Mouse (Mus musculus) embryonic facial prominence, embryonic 15.5 days (tissue): ENCODE data around the gene Kctd21. TPM values are rescaled to one million over a fixed set of nuclear protein-coding genes. Genes with fewer than 3 reads are reported as not detected.

Source experiments
- ATAC-seq: fragments of 200-750 bp; cut with Nextera tagmentation; 2 replicates; pipeline ENCODE4 v1.8.0; 2017; ENCODE audit warnings: low read depth, moderate TSS enrichment; ENCODE audit not compliant: insufficient number of reproducible peaks, low FRiP score, low TSS enrichment
- H3K27ac ChIP-seq: fragments of 300-500 bp; sonication (generic); replicated peaks from 2 replicates; pipeline ENCODE4 v1.5.1; 2015; ENCODE audit warnings: mild to moderate bottlenecking, inconsistent platforms
- H3K27me3 ChIP-seq: fragments of 300-500 bp; sonication (generic); 2 replicates; pipeline ENCODE4 v1.6.1; 2015; ENCODE audit warnings: inconsistent platforms
- H3K36me3 ChIP-seq: fragments of 300-500 bp; sonication (generic); 2 replicates; pipeline ENCODE4 v1.6.1; 2015; ENCODE audit warnings: mild to moderate bottlenecking, inconsistent platforms
- H3K4me1 ChIP-seq: fragments of 300-500 bp; sonication (generic); 2 replicates; pipeline ENCODE4 v1.6.1; 2015; ENCODE audit warnings: inconsistent platforms
- H3K4me2 ChIP-seq: fragments of 300-500 bp; sonication (generic); replicated peaks from 2 replicates; pipeline ENCODE4 v1.6.1; 2015; ENCODE audit warnings: mild to moderate bottlenecking, inconsistent platforms
- H3K4me3 ChIP-seq: fragments of 300-500 bp; sonication (generic); replicated peaks from 2 replicates; pipeline ENCODE4 v1.5.1; 2015; ENCODE audit warnings: mild to moderate bottlenecking, inconsistent platforms
- H3K9ac ChIP-seq: fragments of 300-500 bp; sonication (generic); 2 replicates; pipeline ENCODE4 v1.6.1; 2015; ENCODE audit warnings: inconsistent platforms
- H3K9me3 ChIP-seq: fragments of 300-500 bp; sonication (generic); replicated peaks from 2 replicates; pipeline ENCODE4 v1.6.1; 2016; ENCODE audit warnings: inconsistent platforms
- WGBS: fragments of 180-500 bp; shearing (Covaris S2); methylation state at CpG from one replicate; pipeline ENCODE4 v1.1.7; 2015; 5-methylcytosine and 5-hydroxymethylcytosine counted together
- polyA plus RNA-seq: library from polyadenylated mRNA; unstranded; fragments of >200 nt; fragmentation: Nextera tagmentation; extraction: Ambion mirVana; gene quantifications from 2 replicates; pipeline ENCODE4 v1.2.1, GENCODE M21; 2015

Gene Kctd21
- polyA plus RNA-seq, 1 experiment from 2014 or later, result 4.8 TPM

DNA sequence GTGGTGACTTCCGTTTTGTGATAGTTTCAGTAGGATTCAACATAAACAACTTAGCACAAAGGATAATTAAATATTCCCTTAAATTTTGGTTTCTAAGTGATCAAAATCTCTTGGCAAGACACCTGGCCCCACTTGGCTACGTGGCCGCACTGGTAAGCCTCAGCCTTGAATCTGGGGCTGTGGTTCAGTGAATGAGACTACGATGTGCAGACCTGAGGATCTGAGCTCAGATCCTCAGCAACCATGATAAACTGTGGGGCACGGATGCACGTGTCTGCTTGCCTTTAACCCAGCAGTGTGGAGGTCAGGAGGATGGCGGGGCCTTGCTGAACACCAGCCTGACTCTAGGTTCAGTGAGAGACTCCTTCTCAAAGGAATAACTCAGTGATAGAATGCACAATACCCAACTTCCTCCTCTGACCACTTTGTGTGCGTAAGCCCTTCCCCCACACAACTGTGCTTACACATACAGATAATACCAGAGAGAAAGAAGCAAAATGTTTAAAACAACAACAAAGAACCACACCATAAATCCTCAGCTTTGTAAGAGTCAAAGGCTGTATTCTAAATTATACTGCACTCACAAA lies 55.5 kb downstream of the Kctd21 start:
- H3K36me3 ChIP-seq, result peaks cover 76% of the 10 kb centered on the region
- WGBS, result 91% methylated on average over 8 of the region's 8 CpGs
- H3K9me3 ChIP-seq, result no peaks in the 10 kb centered on the region

GRCm38 (mm10) chr7:97388541-97388940 lies 56.4 kb downstream of the Kctd21 start:
- Histone ChIP-seq H3K27ac (no peak overlapping the region), H3K4me1 (no peaks in the 10 kb centered on the region), H3K36me3 (peaks cover 67% of the 10 kb centered on the region), H3K4me3 (no peak overlapping the region), H3K9ac (no peak overlapping the region), H3K9me3 (no peaks in the 10 kb centered on the region), H3K4me2 (no peak overlapping the region), H3K27me3 (no peaks in the 10 kb centered on the region)
- 95% methylated on average over 4 of the region's 4 CpGs for WGBS
- ATAC-seq, result no peak

More for the DNA sequence above, 55.5 kb downstream of the Kctd21 start:
- H3K27ac ChIP-seq, result no peak overlapping the region
- H3K4me1 ChIP-seq, result no peaks in the 10 kb centered on the region
- no peak overlapping the region for H3K4me3 ChIP-seq
- no peak overlapping the region for H3K4me2 ChIP-seq
- H3K27me3 ChIP-seq, result no peaks in the 10 kb centered on the region
- ATAC-seq, result no peak
- no peak overlapping the region for H3K9ac ChIP-seq

DNA sequence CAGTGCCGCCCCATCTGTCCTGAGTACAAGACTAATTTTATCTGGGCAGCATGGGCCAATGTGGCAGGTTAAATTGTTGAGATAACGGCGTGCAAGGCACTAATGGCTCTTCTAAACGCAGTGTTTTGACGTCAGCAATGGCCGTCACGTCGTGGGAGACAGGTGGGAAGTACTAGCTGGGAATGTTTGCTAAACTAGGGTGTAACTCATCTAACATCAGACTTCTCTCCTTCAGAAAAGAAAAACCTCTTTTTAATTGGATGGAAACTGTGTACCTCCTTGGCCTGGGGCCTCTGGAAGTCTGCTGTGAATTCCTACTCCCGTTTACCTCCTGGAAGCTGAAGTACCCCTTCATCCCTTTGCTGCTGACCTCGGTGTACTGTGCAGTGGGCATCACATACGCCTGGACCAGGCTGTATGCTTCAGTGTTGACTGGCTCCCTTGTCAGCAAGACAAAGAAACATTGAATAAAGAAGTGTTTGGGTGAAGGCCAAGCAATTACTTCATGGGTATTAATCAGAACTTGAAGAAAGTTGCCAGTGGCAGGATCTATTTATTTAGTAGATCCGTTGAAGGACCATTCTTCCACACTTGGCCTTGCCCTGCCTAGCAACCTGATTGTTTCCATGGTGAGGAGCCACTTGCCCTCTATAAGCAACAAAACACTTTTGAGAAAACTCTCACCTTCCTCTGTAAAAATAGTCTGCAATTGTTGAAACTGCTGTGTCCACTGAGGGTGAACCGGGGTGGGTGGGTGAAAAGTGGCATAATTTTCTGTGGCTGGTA lies 59.4 kb downstream of the Kctd21 start:
- Histone ChIP-seq H3K4me3 (no peak overlapping the region), H3K27ac (no peak overlapping the region), H3K4me2 (no peak overlapping the region), H3K9me3 (no peaks in the 10 kb centered on the region), H3K4me1 (no peaks in the 10 kb centered on the region), H3K27me3 (no peaks in the 10 kb centered on the region), H3K9ac (no peak overlapping the region), H3K36me3 (peaks cover 42% of the 10 kb centered on the region)
- ATAC-seq, result no peak
- WGBS, result 91% methylated on average over 13 of the region's 13 CpGs

DNA sequence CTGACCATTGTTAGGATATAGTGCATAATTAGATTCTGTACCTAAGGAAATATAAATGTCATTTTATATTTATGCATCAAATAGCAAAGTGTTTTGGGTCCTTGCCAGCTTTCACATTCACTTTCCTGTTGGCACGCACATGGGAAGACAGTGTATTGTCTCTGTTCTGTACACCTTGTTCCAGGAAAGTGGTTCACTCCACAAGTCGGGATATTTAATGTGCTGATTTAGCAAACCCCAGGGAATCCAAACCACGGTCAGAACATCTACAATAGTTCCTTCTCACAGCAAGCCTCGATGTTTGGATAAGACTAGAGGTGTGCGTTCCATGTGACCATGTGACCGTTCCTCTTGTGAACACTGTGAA lies 59.9 kb downstream of the Kctd21 start:
- H3K9ac ChIP-seq, result no peak overlapping the region
- ATAC-seq, result no peak
- no peak overlapping the region for H3K4me3 ChIP-seq
- WGBS, result 87% methylated on average over 6 of the region's 6 CpGs
- no peaks in the 10 kb centered on the region for H3K27me3 ChIP-seq
- H3K36me3 ChIP-seq, result peaks cover 36% of the 10 kb centered on the region
- no peak overlapping the region for H3K4me2 ChIP-seq
- no peaks in the 10 kb centered on the region for H3K4me1 ChIP-seq
- no peaks in the 10 kb centered on the region for H3K9me3 ChIP-seq
- no peak overlapping the region for H3K27ac ChIP-seq

- no peaks in the 10 kb centered on the region for H3K9me3 ChIP-seq
- no peak overlapping the region for H3K4me2 ChIP-seq
- H3K4me1 ChIP-seq, result no peaks in the 10 kb centered on the region
- H3K9ac ChIP-seq, result no peak overlapping the region
- 87% methylated on average over 2 of the region's 2 CpGs for WGBS
- no peak overlapping the region for H3K27ac ChIP-seq
- peaks cover 15% of the 10 kb centered on the region for H3K36me3 ChIP-seq
- H3K4me3 ChIP-seq, result no peak overlapping the region
- H3K27me3 ChIP-seq, result no peaks in the 10 kb centered on the region
- no peak for ATAC-seq
These were observed 62.2 kb downstream of the Kctd21 start for GRCm38 (mm10) chr7:97394375-97394774.

- Histone ChIP-seq H3K27me3 (no peaks in the 10 kb centered on the region), H3K4me2 (no peak overlapping the region), H3K4me1 (peaks cover 17% of the 10 kb centered on the region), H3K4me3 (no peak overlapping the region), H3K9ac (no peak overlapping the region), H3K27ac (no peak overlapping the region), H3K9me3 (no peaks in the 10 kb centered on the region), H3K36me3 (peaks cover 14% of the 10 kb centered on the region)
- ATAC-seq, result no peak
- WGBS, result 83% methylated on average over 6 of the region's 6 CpGs
These were observed 66.8 kb downstream of the Kctd21 start for GRCm38 (mm10) chr7:97398943-97399342.

Other genes with a start within 250 kb of the Kctd21 start
- 2.4 and 2.5 TPM in 2 replicates for gene Usp35, start 307 bp upstream of the Kctd21 start, polyA plus RNA-seq
- gene Alg8, start 39.3 kb downstream of the Kctd21 start, polyA plus RNA-seq, result 35.0 and 35.3 TPM in 2 replicates
- gene Ndufc2, start 67.7 kb downstream of the Kctd21 start, polyA plus RNA-seq, result 336 and 344 TPM in 2 replicates
- gene Thrsp, start 85.4 kb downstream of the Kctd21 start, polyA plus RNA-seq, result 0.42 and 0.84 TPM in 2 replicates
- gene Kctd14, start 119.0 kb downstream of the Kctd21 start, polyA plus RNA-seq, result 3.5 and 5.1 TPM in 2 replicates
- gene Ints4, start 148.6 kb downstream of the Kctd21 start, polyA plus RNA-seq, result 43.7 and 45.5 TPM in 2 replicates
- 73.9 and 80.9 TPM in 2 replicates for gene Aamdc, start 247.2 kb downstream of the Kctd21 start, polyA plus RNA-seq
- gene Rsf1, start 247.6 kb downstream of the Kctd21 start, polyA plus RNA-seq, result 20.7 and 21.9 TPM in 2 replicates